Mouse (Mus musculus) WW6 (cell line): ENCODE data around the gene Cryge.
A peak's percentile ranks its signal among the peaks of the same experiment; 100 is the strongest.

ENCODE experiments used
- DNase-seq: peaks from one replicate; pipeline ENCODE4 v3.0.0-alpha.2; 2013; ENCODE audit warnings: low read depth, low spot score

The Cryge gene

GRCm38 (mm10) chr1:65012726-65013125 lies 38.2 kb downstream of the Cryge start:
- DNase-seq, result no peak

GRCm38 (mm10) chr1:65010153-65010552 lies 40.8 kb downstream of the Cryge start:
- DNase-seq, result peak; percentile 48

- DNase-seq, result no peak
Observed at GRCm38 (mm10) chr1:65005575-65005974, 45.4 kb downstream of the Cryge start.

GRCm38 (mm10) chr1:65004526-65004925 lies 46.4 kb downstream of the Cryge start:
- DNase-seq, result no peak
